Mouse (Mus musculus) colon, adult 2 months (tissue): ENCODE measurements around the gene Esp4. TPM values are rescaled to one million over a fixed set of nuclear protein-coding genes. Genes with fewer than 3 reads are reported as not detected.

ENCODE experiments used
- polyA plus RNA-seq: library from polyadenylated mRNA; depleted of rRNA; stranded (reverse); fragments of >200 nt; gene quantifications from 2 replicates; pipeline ENCODE4 v1.2.3, GENCODE M21; 2012; rRNA removed

Esp4 gene
- polyA plus RNA-seq, result not detected in 2 replicates

GRCm38 (mm10) chr17:40598294-40598693, at the start of gene Esp4:
Esp4 (plus strand) TSS chr17:40598594.

GRCm38 (mm10) chr17:40561207-40561606, 37.2 kb upstream of the Esp4 start, which contains the start of gene Esp6:
Esp6 (plus strand) TSS chr17:40561507.

GRCm38 (mm10) chr17:40631775-40632174, 33.4 kb downstream of the Esp4 start, which contains the start of gene Esp3:
Esp3 (plus strand) TSS chr17:40632075.

Other genes with a start within 250 kb of the Esp4 start
- gene Esp8, start 78.6 kb upstream of the Esp4 start, polyA plus RNA-seq, result not detected in 2 replicates
- gene Esp6, start 37.1 kb upstream of the Esp4 start, polyA plus RNA-seq, result not detected in 2 replicates
- not detected in 2 replicates for gene Esp3, start 33.5 kb downstream of the Esp4 start, polyA plus RNA-seq
- gene Esp1, start 128.5 kb downstream of the Esp4 start, polyA plus RNA-seq, result not detected in 2 replicates
- gene Crisp2, start 208.4 kb downstream of the Esp4 start, polyA plus RNA-seq, result not detected in 2 replicates
- gene Rhag, start 212.5 kb downstream of the Esp4 start, polyA plus RNA-seq, result not detected in 2 replicates